Mouse (Mus musculus) gastrocnemius, postnatal 36 days (tissue): Measurements from ENCODE around the gene Ern2. TPM values are rescaled to one million over a fixed set of nuclear protein-coding genes. Genes with fewer than 3 reads are reported as not detected.
A peak's percentile ranks its signal among the peaks of the same experiment; 100 is the strongest.

Source experiments
- DNase-seq, 2 experiments: peaks; one replicate each; pipeline ENCODE4 v3.0.0; 2022
- intact Hi-C: fragments of 180-260 bp; cut with DNase I; formaldehyde crosslinking; loops from one replicate; pipeline ENCODE4 v1.15.1; 2025
- total RNA-seq, 2 experiments: library from RNA; stranded (reverse); gene quantifications; 2 replicates each; pipeline ENCODE4 v1.2.3; 2021

Gene Ern2
- total RNA-seq, 2 experiments from 2014 or later: not detected

DNA sequence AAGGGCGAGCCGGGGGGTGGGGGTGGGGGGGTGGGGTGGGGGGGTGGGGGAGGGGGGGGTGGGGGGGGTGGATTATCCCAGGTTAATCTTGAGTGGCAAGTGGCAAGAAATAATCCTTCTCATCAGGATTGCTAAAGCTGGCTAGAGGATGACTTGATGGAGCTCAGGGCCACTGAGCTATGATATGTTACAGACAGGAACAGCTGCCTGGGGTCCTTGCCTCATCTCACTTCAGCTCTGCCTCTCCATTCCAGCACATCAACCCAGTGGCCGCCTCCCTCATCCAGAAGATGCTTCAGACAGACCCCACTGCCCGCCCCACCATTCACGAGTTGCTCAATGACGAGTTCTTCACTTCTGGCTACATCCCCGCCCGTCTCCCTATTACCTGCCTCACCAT lies 22.2 kb downstream of the Ern2 start:
- DNase-seq: no peak
- intact Hi-C loops: no loop called here

DNA sequence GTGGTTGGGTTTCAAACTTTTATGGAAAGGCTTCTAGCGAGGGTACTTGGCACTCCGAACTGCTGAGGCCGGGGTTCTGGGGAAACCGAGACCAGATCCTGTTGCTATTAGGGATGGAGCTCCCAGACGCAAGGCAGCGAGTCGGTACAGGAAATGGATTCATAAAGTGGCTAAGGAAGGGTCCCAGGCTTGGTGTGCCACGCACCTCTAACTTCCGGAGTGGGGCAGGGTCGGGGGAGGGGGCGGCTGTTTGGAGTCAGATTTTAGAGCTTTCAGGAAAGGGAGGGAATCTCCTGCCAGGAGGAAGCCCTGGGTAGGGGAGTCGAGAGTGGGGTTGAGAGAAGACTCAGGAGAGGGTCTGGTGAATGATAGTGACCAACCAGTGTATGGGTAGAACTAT lies 26.0 kb downstream of the Ern2 start:
- no peak for DNase-seq
- intact Hi-C loops: no loop called here

DNA sequence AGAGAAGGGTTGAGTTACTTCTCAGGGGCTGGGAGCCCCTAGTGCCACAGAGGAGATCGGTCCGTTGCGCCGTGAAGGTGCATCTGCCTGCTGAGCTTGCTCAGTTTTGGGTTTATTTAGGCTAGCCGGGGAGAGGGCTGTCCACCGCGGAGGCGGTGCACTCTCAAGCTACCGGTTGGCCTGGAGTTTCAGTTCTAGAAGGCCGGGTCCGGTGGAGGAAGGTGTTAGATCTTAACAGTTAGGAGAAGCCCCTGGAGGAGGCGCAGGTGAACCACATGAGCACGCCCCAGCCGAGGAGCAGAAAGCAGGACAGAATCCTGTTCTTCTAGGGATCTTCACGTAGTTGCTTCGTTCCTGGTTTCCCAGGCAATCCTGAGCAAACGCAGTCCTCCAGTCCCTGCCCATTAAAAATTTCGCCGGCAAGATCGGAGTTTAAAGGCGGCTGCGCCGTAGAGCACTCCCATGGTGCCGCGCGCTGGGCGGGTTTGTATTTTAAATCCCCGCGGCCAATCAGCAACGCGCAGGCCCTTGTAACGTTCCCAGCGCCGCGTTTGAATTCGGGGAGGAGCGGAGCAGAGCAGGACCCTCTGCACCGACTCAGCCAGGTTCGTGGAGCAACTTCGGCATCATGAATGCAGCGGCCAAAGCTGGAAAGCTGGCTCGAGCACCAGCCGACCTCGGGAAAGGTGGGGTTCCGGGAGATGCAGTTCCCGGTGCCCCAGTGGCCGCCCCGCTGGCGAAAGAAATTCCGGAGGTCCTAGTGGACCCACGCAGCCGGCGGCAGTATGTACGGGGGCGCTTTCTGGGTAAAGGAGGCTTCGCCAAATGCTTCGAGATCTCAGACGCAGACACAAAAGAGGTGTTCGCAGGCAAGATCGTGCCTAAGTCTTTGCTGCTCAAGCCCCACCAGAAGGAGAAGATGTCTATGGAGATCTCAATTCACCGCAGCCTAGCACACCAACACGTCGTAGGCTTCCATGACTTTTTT lies 26.8 kb downstream of the Ern2 start, which contains the start of gene Plk1:
Gene Plk1 (plus strand): TSS at position 525 of the 988 bp plus-strand sequence.
- intact Hi-C loops: no loop called here

GRCm38 (mm10) chr7:122158488-122158887 lies 27.5 kb downstream of the Ern2 start:
- no peak for DNase-seq
- intact Hi-C loops: no loop called here

More for the DNA sequence above, 26.8 kb downstream of the Ern2 start, which contains the start of gene Plk1:
- DNase-seq: peak; percentile 49 to 58

DNA sequence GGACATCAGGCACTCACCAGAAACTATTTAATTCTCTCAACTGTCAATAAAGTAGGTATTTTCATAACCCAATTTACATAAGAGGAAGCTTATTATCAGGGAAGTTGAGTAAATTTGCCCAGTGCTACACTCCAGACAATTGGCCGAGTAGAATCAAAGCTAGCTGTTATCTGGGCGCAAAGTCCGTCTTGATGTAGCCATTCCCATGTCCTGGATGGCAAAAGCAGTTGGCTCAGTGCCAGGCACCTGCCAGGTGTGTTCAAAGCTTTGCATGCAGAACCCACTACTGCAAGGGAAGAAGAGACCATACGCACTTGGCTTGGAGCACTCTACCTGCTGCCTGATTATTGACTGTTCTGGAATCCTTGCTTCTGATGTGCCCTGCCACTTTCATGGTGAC lies 33.5 kb downstream of the Ern2 start:
- no peak for DNase-seq
- intact Hi-C loops: no loop called here

- DNase-seq: no peak
- intact Hi-C loops: no loop called here
Observed at GRCm38 (mm10) chr7:122140991-122141390, 45.0 kb downstream of the Ern2 start.

DNA sequence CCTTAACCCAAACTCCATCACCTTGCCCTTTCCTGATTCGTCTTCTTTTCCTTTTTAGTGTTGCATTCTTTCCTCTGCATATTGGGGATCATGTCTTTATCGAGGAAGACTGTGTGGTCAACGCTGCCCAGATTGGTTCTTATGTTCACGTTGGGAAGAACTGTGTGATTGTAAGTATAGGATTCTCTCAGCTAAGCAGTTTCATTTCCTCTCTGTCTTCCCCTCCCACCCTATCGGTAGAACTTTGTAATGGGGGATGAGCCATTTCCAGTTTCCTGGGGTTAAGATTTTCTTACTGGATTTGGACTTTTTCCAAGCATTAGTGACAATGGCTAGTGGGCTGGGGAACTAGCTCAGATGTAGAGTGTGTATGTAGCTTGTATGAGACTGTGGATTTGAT lies 47.8 kb downstream of the Ern2 start:
- intact Hi-C loops: no loop called here
- no peak for DNase-seq

GRCm38 (mm10) chr7:122137071-122137470 lies 48.9 kb downstream of the Ern2 start:
- intact Hi-C loops: no loop called here
- no peak for DNase-seq

DNA sequence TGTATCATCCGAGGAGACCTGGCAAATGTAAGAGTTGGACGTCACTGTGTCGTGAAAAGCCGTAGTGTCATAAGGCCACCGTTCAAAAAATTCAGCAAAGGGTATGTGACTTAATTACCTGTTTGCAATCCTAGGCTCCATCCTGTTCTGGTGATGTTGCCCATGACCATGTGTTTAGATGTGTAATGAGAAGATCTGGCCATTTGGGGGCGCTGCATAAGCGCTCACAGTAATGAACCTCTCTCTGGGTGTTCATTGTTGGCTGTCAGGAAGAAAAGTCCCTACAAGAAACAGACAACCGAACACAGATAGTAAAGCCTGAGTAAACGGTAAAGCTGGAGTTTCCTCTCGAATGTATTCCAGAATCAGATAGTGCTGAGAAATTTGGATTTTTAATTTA lies 50.9 kb downstream of the Ern2 start:
- intact Hi-C loops: no loop called here
- DNase-seq: no peak

- intact Hi-C loops: no loop called here
- no peak for DNase-seq
Observed at GRCm38 (mm10) chr7:122133338-122133625, 52.7 kb downstream of the Ern2 start.

DNA sequence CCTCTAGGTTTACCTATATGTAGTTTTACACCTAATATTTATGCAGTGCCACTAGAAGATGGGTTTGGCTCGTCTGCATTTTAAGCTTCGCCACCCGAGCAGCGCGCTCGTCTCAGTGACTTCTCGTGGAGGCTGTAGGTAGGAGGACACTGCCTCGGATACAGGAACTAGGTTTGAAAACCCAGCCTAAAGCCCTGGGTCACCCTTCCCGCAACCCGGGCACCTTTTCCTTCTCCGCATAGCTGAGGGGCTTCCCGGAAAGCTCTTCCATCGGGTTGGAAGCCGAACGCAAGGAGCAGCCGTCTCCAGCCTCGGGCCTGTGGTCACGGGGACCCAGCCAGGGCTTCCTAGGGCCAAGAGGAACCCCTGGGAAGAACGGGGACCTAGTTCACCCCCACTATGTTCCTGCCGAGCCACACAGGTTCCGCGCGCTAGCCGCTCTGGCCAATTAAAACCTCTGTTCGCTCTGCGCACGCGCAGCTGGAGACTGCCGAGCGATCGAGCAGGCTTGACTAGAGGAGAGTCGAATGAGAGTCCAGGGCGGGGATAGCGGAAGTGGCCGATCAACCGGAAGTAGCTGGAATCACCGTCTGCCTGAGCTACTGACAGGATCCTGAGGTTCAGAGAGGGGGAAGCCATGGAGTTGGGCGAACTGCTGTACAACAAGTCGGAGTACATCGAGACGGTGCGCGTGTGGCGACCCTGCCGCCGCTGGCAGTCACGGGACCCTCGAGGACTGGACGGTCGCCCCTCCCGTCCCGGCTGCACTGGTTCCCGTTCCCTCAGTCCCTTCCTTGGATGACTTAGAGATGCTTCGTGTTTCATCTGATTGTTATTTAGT lies 53.3 kb downstream of the Ern2 start, which contains the start of the genes Palb2 and Dctn5:
Gene Palb2 (minus strand): TSS at position 489 of the 841 bp plus-strand sequence.
Gene Dctn5 (plus strand): TSS at position 545 of the 841 bp plus-strand sequence.
- DNase-seq: peak; percentile 96 to 97
- intact Hi-C loops: no loop called here

- intact Hi-C loops: no loop called here
- DNase-seq: no peak
Observed at GRCm38 (mm10) chr7:122131834-122132233, 54.2 kb downstream of the Ern2 start.

- intact Hi-C loops: no loop called here
- no peak for DNase-seq
Observed at GRCm38 (mm10) chr7:122126946-122127345, 59.1 kb downstream of the Ern2 start.

- DNase-seq: no peak
- intact Hi-C loops: no loop called here
Observed at GRCm38 (mm10) chr7:122125636-122126035, 60.4 kb downstream of the Ern2 start.

DNA sequence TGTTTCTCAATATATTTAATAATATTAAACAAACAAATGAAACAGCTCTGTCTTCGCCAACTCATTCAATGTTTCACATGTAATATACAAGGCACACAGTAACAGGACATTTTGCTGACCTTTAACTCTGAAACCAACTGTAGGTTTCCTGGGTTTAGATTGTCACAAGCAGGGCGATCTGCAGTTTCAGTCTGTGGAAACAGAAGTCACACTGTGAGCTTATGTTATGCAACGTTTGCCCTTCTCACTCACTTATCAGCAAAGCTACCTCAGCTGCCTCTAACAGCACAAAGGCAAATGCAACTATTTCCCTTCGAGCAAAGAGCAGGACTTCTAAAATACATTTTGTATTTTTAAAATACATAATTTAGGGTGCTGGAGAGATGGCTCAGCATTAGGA lies 62.5 kb downstream of the Ern2 start:
- intact Hi-C loops: no loop called here
- no peak for DNase-seq

Other genes starting within 250 kb of the Ern2 start
- gene Cog7, start 204.5 kb downstream of the Ern2 start, total RNA-seq: 10 to 100 TPM in 1 of 2 experiments, 1 to 10 TPM in 1; 9.4 to 11.1 TPM
- 10 to 100 TPM; 12.9 to 14.0 TPM for gene Gga2, start 165.0 kb downstream of the Ern2 start, total RNA-seq
- gene Ubfd1, start 119.0 kb downstream of the Ern2 start, total RNA-seq: 10 to 100 TPM; 20.2 to 21.3 TPM
- gene Ears2, start 118.9 kb downstream of the Ern2 start, total RNA-seq: 1 to 10 TPM; 6.8 to 7.0 TPM
- gene Ndufab1, start 84.3 kb downstream of the Ern2 start, total RNA-seq: 100 to 1,000 TPM; 638 to 657 TPM
- under 1 TPM; 0.23 to 0.39 TPM for gene Palb2, start 53.2 kb downstream of the Ern2 start, total RNA-seq
- gene Dctn5, start 53.2 kb downstream of the Ern2 start, total RNA-seq: 10 to 100 TPM; 15.1 to 16.6 TPM
- gene Plk1, start 26.8 kb downstream of the Ern2 start, total RNA-seq: under 1 TPM; 0.44 to 0.54 TPM
- gene Chp2, start 33.3 kb upstream of the Ern2 start, total RNA-seq: 1 to 10 TPM; 4.5 to 5.3 TPM
- gene Prkcb, start 102.5 kb upstream of the Ern2 start, total RNA-seq: 1 to 10 TPM; 1.4 to 1.8 TPM